Mouse (Mus musculus): Measurements from ENCODE around the gene Mipep. TPM values are rescaled to one million over a fixed set of nuclear protein-coding genes. Genes with fewer than 3 reads are reported as not detected.

Gene Mipep
- polyA plus RNA-seq (2012; rRNA removed), result 104 and 109 TPM in 2 replicates

- H3K27ac ChIP-seq (ENCODE audit: control insufficient read depth, insufficient read depth, low read depth, low read length), result peak within 1 kb of the TSS; percentile 65
- H3K4me1 ChIP-seq (ENCODE audit: control insufficient read depth, insufficient read depth, low read length), result peaks cover 2% of the 10 kb centered on the region
- H3K4me3 ChIP-seq (ENCODE audit: control insufficient read depth, low read depth, low read length), result peak within 1 kb of the TSS; percentile 98
- no peaks in the 10 kb centered on the region for H3K27me3 ChIP-seq (ENCODE audit: control insufficient read depth, insufficient read depth, low read length)
- H3K36me3 ChIP-seq (ENCODE audit: control insufficient read depth, insufficient read depth, low read length), result no peaks in the 10 kb centered on the region; the same call in none of the 2 replicates
- TF ChIP-seq POLR2A (IDR thresholded peaks at IDR 0.05; ENCODE audit: control insufficient read depth, low read depth, low read length) (peak; percentile 95), CTCF (IDR thresholded peaks at IDR 0.05; ENCODE audit: control insufficient read depth, insufficient read depth, insufficient replicate concordance, low read depth, low read length) (peak; percentile 96)
Measured at GRCm38 (mm10) chr14:60784427-60785315, at the start of gene Mipep. TSS of gene Mipep (plus strand) at chr14:60784573.

GRCm38 (mm10) chr14:60735206-60735605 lies 49.2 kb upstream of the Mipep start:
- Histone ChIP-seq H3K27ac (ENCODE audit: control insufficient read depth, insufficient read depth, low read depth, low read length) (no peak overlapping the region), H3K4me1 (ENCODE audit: control insufficient read depth, insufficient read depth, low read length) (peaks cover 2% of the 10 kb centered on the region), H3K36me3 (ENCODE audit: control insufficient read depth, insufficient read depth, low read length) (no peaks in the 10 kb centered on the region), H3K4me3 (ENCODE audit: control insufficient read depth, low read depth, low read length) (no peak overlapping the region), H3K27me3 (ENCODE audit: control insufficient read depth, insufficient read depth, low read length) (no peaks in the 10 kb centered on the region)
- no peak for TF ChIP-seq POLR2A (IDR thresholded peaks at IDR 0.05; ENCODE audit: control insufficient read depth, low read depth, low read length)
- no peak for TF ChIP-seq CTCF (IDR thresholded peaks at IDR 0.05; ENCODE audit: control insufficient read depth, insufficient read depth, insufficient replicate concordance, low read depth, low read length)

- H3K4me3 ChIP-seq (ENCODE audit: control insufficient read depth, low read depth, low read length), result no peak overlapping the region
- H3K27ac ChIP-seq (ENCODE audit: control insufficient read depth, insufficient read depth, low read depth, low read length), result no peak overlapping the region; the same call in 1 of the 2 replicates
- no peaks in the 10 kb centered on the region for H3K27me3 ChIP-seq (ENCODE audit: control insufficient read depth, insufficient read depth, low read length)
- H3K36me3 ChIP-seq (ENCODE audit: control insufficient read depth, insufficient read depth, low read length), result no peaks in the 10 kb centered on the region
- TF ChIP-seq POLR2A (IDR thresholded peaks at IDR 0.05; ENCODE audit: control insufficient read depth, low read depth, low read length) (no peak), CTCF (IDR thresholded peaks at IDR 0.05; ENCODE audit: control insufficient read depth, insufficient read depth, insufficient replicate concordance, low read depth, low read length) (no peak)
- H3K4me1 ChIP-seq (ENCODE audit: control insufficient read depth, insufficient read depth, low read length), result peaks cover 4% of the 10 kb centered on the region
Measured at GRCm38 (mm10) chr14:60735848-60736547, 48.4 kb upstream of the Mipep start.

- peak overlapping the region; percentile 36 for H3K27ac ChIP-seq (ENCODE audit: control insufficient read depth, insufficient read depth, low read depth, low read length)
- peaks cover 4% of the 10 kb centered on the region for H3K4me1 ChIP-seq (ENCODE audit: control insufficient read depth, insufficient read depth, low read length)
- no peaks in the 10 kb centered on the region for H3K27me3 ChIP-seq (ENCODE audit: control insufficient read depth, insufficient read depth, low read length)
- H3K4me3 ChIP-seq (ENCODE audit: control insufficient read depth, low read depth, low read length), result no peak overlapping the region
- H3K36me3 ChIP-seq (ENCODE audit: control insufficient read depth, insufficient read depth, low read length), result no peaks in the 10 kb centered on the region
- TF ChIP-seq CTCF (IDR thresholded peaks at IDR 0.05; ENCODE audit: control insufficient read depth, insufficient read depth, insufficient replicate concordance, low read depth, low read length) (no peak), POLR2A (IDR thresholded peaks at IDR 0.05; ENCODE audit: control insufficient read depth, low read depth, low read length) (no peak)
Measured at GRCm38 (mm10) chr14:60736591-60737192, 47.7 kb upstream of the Mipep start.

- TF ChIP-seq CTCF (IDR thresholded peaks at IDR 0.05; ENCODE audit: control insufficient read depth, insufficient read depth, insufficient replicate concordance, low read depth, low read length) (no peak), POLR2A (IDR thresholded peaks at IDR 0.05; ENCODE audit: control insufficient read depth, low read depth, low read length) (no peak)
- no peak overlapping the region; the same call in 1 of the 2 replicates for H3K27ac ChIP-seq (ENCODE audit: control insufficient read depth, insufficient read depth, low read depth, low read length)
- H3K27me3 ChIP-seq (ENCODE audit: control insufficient read depth, insufficient read depth, low read length), result no peaks in the 10 kb centered on the region
- no peak overlapping the region for H3K4me3 ChIP-seq (ENCODE audit: control insufficient read depth, low read depth, low read length)
- no peaks in the 10 kb centered on the region for H3K36me3 ChIP-seq (ENCODE audit: control insufficient read depth, insufficient read depth, low read length)
- H3K4me1 ChIP-seq (ENCODE audit: control insufficient read depth, insufficient read depth, low read length), result peaks cover 6% of the 10 kb centered on the region
Measured at GRCm38 (mm10) chr14:60737202-60737611, 47.2 kb upstream of the Mipep start.

GRCm38 (mm10) chr14:60738434-60738938 lies 45.9 kb upstream of the Mipep start:
- Histone ChIP-seq H3K4me3 (ENCODE audit: control insufficient read depth, low read depth, low read length) (no peak overlapping the region), H3K27ac (ENCODE audit: control insufficient read depth, insufficient read depth, low read depth, low read length) (peak overlapping the region; percentile 63), H3K36me3 (ENCODE audit: control insufficient read depth, insufficient read depth, low read length) (no peaks in the 10 kb centered on the region), H3K4me1 (ENCODE audit: control insufficient read depth, insufficient read depth, low read length) (peaks cover 6% of the 10 kb centered on the region), H3K27me3 (ENCODE audit: control insufficient read depth, insufficient read depth, low read length) (no peaks in the 10 kb centered on the region)
- TF ChIP-seq CTCF (IDR thresholded peaks at IDR 0.05; ENCODE audit: control insufficient read depth, insufficient read depth, insufficient replicate concordance, low read depth, low read length) (no peak), POLR2A (IDR thresholded peaks at IDR 0.05; ENCODE audit: control insufficient read depth, low read depth, low read length) (no peak)

All from testis, adult 2 months (tissue).